Mouse (Mus musculus): ENCODE results near the gene Ust.

- TF ChIP-seq CTCF (conservative IDR thresholded peaks at IDR 0.05; ENCODE audit: insufficient read depth, insufficient read length, low read depth, low read length) (no peak), POLR2A (IDR thresholded peaks at IDR 0.05; ENCODE audit: low read depth, low read length) (no peak)
Measured at GRCm38 (mm10) chr10:8454711-8455110, 63.9 kb downstream of the Ust start.
